Mouse (Mus musculus) hindbrain, embryonic 13.5 days (tissue): ENCODE measurements at regions not wholly inside any gene's neighbourhood (a gene's known extent, or its start where the extent isn't known, plus 50 kb on each side); places are given as distances from the start of the nearest gene placed in this dataset.
"Not testable (repeated sequence)": the region's sequence is repeated elsewhere in the genome, so short reads cannot be mapped to it uniquely, and the experiment has no call there.

Experiments used
- ATAC-seq: fragments of 200-750 bp; cut with Nextera tagmentation; 2 replicates; pipeline ENCODE4 v1.8.0; 2017; ENCODE audit warnings: moderate TSS enrichment; ENCODE audit not compliant: low FRiP score
- H3K27ac ChIP-seq: fragments of 300-500 bp; sonication (generic); 2 replicates; pipeline ENCODE4 v1.5.1; 2015; ENCODE audit warnings: inconsistent platforms, mild to moderate bottlenecking, moderate library complexity
- H3K27me3 ChIP-seq: fragments of 300-500 bp; sonication (generic); 2 replicates; pipeline ENCODE4 v1.6.1; 2015; ENCODE audit warnings: mild to moderate bottlenecking, inconsistent platforms
- H3K36me3 ChIP-seq: fragments of 300-500 bp; sonication (generic); 2 replicates; pipeline ENCODE4 v1.6.1; 2015; ENCODE audit warnings: mild to moderate bottlenecking, inconsistent platforms
- H3K4me1 ChIP-seq: fragments of 300-500 bp; sonication (generic); replicated peaks from 2 replicates; pipeline ENCODE4 v1.6.1; 2015; ENCODE audit warnings: inconsistent platforms
- H3K4me2 ChIP-seq: fragments of 300-500 bp; sonication (generic); 2 replicates; pipeline ENCODE4 v1.6.1; 2015; ENCODE audit warnings: inconsistent platforms, mild to moderate bottlenecking, moderate library complexity
- H3K4me3 ChIP-seq: fragments of 300-500 bp; sonication (generic); 2 replicates; pipeline ENCODE4 v1.5.1; 2015; ENCODE audit warnings: mild to moderate bottlenecking, inconsistent platforms
- H3K9ac ChIP-seq: fragments of 300-500 bp; sonication (generic); 2 replicates; pipeline ENCODE4 v1.6.1; 2015; ENCODE audit warnings: mild to moderate bottlenecking, inconsistent platforms
- H3K9me3 ChIP-seq: fragments of 300-500 bp; sonication (generic); 2 replicates; pipeline ENCODE4 v1.6.1; 2016; ENCODE audit warnings: inconsistent platforms
- WGBS: fragments of 180-500 bp; shearing (Covaris S2); methylation state at CpG from one replicate; pipeline ENCODE4 v1.1.7; 2015; 5-methylcytosine and 5-hydroxymethylcytosine counted together

GRCm38 (mm10) chr1:166922911-166923712 lies 78.1 kb upstream of the Fam78b start:
- Histone ChIP-seq H3K9ac (peak overlapping the region; percentile 51; the same call in 1 of the 2 replicates), H3K9me3 (no peaks in the 10 kb centered on the region), H3K4me1 (peaks cover 23% of the 10 kb centered on the region), H3K27me3 (no peaks in the 10 kb centered on the region), H3K27ac (peak overlapping the region; percentile 83), H3K4me2 (peak overlapping the region; percentile 43), H3K36me3 (no peaks in the 10 kb centered on the region), H3K4me3 (peak overlapping the region; percentile 11)
- 49% methylated on average over 16 of the region's 16 CpGs for WGBS
- peak; percentile 67 for ATAC-seq

DNA sequence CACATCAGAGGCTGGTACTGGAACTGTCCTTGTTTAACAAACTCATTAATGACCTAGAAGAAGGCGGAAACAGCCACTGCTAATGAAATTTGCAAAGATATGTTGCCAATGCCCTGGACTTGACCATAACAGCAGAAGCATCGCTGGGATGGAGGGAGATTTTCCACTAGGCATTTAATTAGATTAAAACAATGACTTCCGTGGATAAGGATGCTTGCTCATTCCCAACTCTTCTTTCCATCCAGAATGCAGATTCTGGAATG lies 77.6 kb upstream of the Fam78b start:
- Histone ChIP-seq H3K9me3 (no peaks in the 10 kb centered on the region), H3K27me3 (no peaks in the 10 kb centered on the region), H3K4me2 (0 out of 2 replicates have a peak overlapping the region, but pooled peaks have one; percentile 43), H3K36me3 (no peaks in the 10 kb centered on the region), H3K27ac (peak overlapping the region; percentile 83), H3K4me3 (no peak overlapping the region), H3K4me1 (peaks cover 23% of the 10 kb centered on the region), H3K9ac (no peak overlapping the region)
- ATAC-seq, result no peak
- WGBS, result 52% methylated on average over 3 of the region's 3 CpGs

DNA sequence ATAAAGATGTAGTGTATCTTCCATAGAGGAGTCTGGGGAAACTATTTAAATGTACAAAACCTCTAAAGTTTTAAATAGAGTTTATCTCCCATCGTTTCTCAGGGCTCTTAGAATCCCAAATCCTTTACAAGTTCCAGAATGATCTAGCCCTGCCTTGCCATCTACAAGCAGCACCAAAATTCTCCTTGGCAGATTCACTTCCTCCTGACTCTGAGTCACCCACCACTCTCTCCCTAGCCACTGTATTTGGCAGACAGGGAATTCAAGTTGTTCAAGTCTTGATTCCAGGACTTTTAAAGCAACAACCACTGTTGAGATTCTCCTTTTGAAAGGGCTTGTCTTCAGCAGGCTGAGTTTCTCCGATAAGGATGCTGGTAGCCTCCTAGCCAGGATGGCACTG lies 77.1 kb upstream of the Fam78b start:
- H3K4me1 ChIP-seq, result peaks cover 23% of the 10 kb centered on the region
- peak overlapping the region; percentile 83 for H3K27ac ChIP-seq
- no peak overlapping the region for H3K9ac ChIP-seq
- 96% methylated on average over 2 of the region's 2 CpGs for WGBS
- no peak for ATAC-seq
- H3K27me3 ChIP-seq, result no peaks in the 10 kb centered on the region
- no peaks in the 10 kb centered on the region for H3K36me3 ChIP-seq
- H3K4me3 ChIP-seq, result no peak overlapping the region
- H3K9me3 ChIP-seq, result no peaks in the 10 kb centered on the region
- no peak overlapping the region for H3K4me2 ChIP-seq

DNA sequence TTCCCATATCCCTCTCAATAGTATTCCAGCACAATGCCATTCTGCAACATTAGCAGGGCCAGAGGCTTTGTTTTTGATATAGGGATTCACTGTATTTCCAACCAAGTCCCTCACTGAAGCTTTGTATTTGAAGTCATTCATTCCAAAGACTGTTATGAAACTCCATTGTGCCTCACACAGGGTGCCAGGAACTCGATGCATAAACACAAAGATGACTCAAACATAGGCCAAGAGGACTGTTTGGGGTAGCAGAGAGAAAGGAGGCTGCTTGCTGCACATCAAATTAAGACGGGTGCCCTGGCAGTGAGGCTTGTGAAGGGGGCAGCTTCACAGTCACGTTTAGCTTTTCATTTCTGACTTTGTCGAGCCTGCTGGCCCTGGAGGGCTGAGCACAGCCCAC lies 75.1 kb upstream of the Fam78b start:
- Histone ChIP-seq H3K9ac (no peak overlapping the region), H3K36me3 (no peaks in the 10 kb centered on the region), H3K4me3 (no peak overlapping the region), H3K27me3 (no peaks in the 10 kb centered on the region), H3K4me2 (no peak overlapping the region), H3K4me1 (peaks cover 23% of the 10 kb centered on the region), H3K27ac (no peak overlapping the region), H3K9me3 (no peaks in the 10 kb centered on the region)
- WGBS, result 21% methylated on average over 4 of the region's 4 CpGs
- no peak for ATAC-seq

GRCm38 (mm10) chr1:166939744-166940143 lies 61.5 kb upstream of the Fam78b start:
- not testable (repeated sequence) for ATAC-seq, H3K4me1 ChIP-seq, H3K27me3 ChIP-seq, H3K9me3 ChIP-seq, H3K36me3 ChIP-seq, H3K9ac ChIP-seq
- Histone ChIP-seq H3K4me3 (peak overlapping the region; percentile 30), H3K4me2 (peak overlapping the region; percentile 41), H3K27ac (peak overlapping the region; percentile 55; the same call in 1 of the 2 replicates)
- 58% methylated on average over 9 of the region's 9 CpGs for WGBS

DNA sequence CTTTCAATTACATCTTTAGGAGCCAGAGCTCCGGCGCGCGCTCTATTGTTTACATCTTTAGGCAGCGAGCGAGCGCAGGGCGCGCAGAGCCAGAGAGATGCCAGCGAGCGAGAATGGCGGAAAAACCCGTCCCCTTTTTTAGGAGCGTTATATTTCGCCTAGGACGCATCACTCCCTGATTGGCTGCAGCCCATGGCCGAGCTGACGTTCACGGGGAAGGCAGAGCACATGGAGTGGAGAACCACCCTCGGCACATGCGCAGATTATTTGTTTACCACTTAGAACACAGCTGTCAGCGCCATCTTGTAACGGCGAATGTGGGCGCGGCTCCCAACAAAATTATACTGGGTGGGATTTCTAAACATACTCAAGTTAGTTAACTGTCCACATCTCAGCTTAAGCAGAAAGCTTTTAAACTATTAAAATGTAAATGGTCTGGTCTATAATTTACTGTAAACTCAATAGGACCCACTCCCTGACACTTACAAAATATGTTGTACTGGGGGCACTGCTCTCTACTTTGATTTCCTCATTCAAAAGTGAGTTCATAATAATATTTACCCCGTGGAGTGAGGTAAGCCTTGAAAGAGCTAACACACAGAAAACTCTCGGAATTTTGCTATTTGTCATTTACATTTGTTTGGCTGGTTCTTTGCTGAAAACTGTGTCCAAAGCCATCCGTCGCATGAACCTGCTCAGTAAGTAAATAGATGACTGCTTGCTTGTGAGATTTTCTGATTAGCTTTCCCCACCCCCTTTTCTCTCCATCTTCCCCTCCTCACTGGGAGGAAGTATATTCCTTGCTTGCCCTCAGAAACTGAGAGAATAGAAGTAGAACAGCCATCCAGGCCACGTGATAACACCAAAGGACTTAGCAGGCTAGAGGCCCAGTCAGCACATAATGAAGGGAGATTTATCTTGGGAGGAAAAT lies 60.8 kb upstream of the Fam78b start:
- H3K4me3 ChIP-seq, result peak overlapping the region; percentile 30
- H3K36me3 ChIP-seq, H3K9ac ChIP-seq, H3K9me3 ChIP-seq, H3K4me1 ChIP-seq, H3K27me3 ChIP-seq: not testable (repeated sequence)
- peak overlapping the region; percentile 41 for H3K4me2 ChIP-seq
- ATAC-seq, result peak; percentile 86
- H3K27ac ChIP-seq, result peak overlapping the region; percentile 55
- 52% methylated on average over 31 of the region's 31 CpGs for WGBS

DNA sequence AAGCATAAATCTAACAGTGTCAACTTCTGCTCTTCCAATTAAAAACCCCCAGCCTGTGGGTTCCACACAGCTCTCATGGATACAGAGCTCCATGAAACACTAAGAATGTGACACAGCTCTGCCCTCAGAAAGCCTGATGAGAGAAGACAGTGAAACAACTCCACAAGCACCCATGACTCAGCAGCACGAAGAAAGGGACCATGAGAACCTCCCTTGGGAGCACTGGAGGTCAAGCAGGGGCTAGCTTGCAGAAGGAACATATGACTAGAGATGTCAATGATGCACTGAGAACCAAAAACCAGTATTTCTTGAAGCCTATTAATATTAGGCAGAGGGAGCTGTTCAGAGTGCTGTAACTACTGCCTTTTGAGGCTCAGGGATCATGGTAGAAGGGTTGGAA lies 59.0 kb upstream of the Fam78b start:
- Histone ChIP-seq H3K27me3 (no peaks in the 10 kb centered on the region), H3K4me3 (no peak overlapping the region), H3K27ac (no peak overlapping the region), H3K4me1 (no peaks in the 10 kb centered on the region), H3K9ac (no peak overlapping the region), H3K9me3 (no peaks in the 10 kb centered on the region), H3K36me3 (no peaks in the 10 kb centered on the region), H3K4me2 (no peak overlapping the region)
- ATAC-seq, result no peak
- 72% methylated on average over 1 of the region's 1 CpGs for WGBS

DNA sequence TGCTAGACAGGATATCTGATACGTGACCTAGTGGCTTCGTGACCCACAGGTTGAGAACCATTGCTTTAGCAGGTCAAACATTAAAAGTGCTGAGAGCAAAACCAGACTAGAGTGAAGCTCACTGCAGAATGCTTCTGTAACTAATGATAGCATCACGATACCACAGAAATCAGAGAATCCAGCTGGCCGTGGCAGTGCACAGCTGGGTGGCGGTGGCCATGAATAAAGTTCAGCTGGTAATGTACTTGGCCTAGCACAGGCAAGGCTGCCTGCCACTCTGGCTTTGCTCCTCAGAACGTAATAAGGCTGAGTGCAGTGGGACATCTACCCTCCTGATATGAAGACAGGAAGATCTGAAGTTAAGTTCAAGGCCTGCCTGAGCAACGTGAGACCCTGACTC lies 56.7 kb upstream of the Fam78b start:
- WGBS, result 83% methylated on average over 7 of the region's 7 CpGs
- no peaks in the 10 kb centered on the region for H3K27me3 ChIP-seq
- ATAC-seq, result no peak

DNA sequence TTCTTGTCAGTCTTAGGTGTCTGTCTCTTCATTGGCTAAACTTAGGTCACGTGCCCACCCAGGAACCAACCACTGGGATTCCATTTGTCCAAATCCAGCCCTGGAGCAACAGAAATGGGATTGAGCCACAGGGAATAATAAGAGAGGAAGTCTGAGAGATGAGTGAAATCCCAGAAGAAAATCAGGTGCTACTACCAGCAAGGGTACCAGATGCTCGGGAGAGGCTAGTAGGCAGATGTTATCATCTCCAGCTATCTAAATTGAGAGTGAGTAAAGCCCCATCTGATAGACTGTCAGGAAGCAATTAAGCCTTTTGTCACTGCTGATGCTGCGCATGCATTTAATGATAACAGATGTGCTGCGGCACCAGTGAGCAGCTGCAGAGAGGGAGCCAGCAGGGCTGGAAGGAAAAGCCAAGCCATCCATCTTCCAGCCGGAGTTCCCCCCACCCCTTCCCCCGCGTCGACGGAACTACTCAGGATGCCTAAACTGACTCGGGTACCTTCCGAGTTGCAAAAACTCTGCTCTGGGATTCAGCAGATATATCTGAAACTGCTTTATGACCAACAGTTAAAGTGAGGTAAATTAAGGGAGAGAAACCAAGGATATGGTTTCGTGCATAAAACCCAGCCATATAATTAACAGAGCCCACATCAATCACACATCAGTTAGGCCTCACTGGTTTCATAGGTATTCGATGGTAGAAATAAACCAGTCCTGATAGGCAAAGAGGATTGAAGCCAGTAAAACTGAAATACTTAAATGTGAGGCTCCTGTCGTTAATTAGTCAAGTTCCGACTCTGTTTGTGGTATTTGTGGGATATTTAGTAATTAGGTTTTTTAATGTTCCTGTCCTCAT lies 53.1 kb upstream of the Fam78b start:
- Histone ChIP-seq H3K36me3 (no peaks in the 10 kb centered on the region), H3K27me3 (no peaks in the 10 kb centered on the region), H3K9ac (peak overlapping the region; percentile 19; the same call in 1 of the 2 replicates), H3K9me3 (no peaks in the 10 kb centered on the region), H3K4me1 (peaks cover 16% of the 10 kb centered on the region), H3K4me3 (peak overlapping the region; percentile 26), H3K4me2 (peak overlapping the region; percentile 45), H3K27ac (peak overlapping the region; percentile 80)
- 30% methylated on average over 15 of the region's 15 CpGs for WGBS
- ATAC-seq, result peak; percentile 89

More for the DNA sequence above, 56.7 kb upstream of the Fam78b start:
- Histone ChIP-seq H3K4me3 (no peak overlapping the region), H3K4me2 (no peak overlapping the region), H3K9me3 (no peaks in the 10 kb centered on the region), H3K36me3 (no peaks in the 10 kb centered on the region), H3K27ac (no peak overlapping the region), H3K4me1 (peaks cover 16% of the 10 kb centered on the region), H3K9ac (no peak overlapping the region)
